Mouse (Mus musculus): ENCODE measurements around the gene Kcne3. TPM values are rescaled to one million over a fixed set of nuclear protein-coding genes. Genes with fewer than 3 reads are reported as not detected.

Kcne3 gene
- polyA plus RNA-seq, 1 experiment from 2014 or later = 19.7 TPM

GRCm38 (mm10) chr7:100227158-100227875 is 51.0 kb downstream of the Kcne3 start, which contains the start of gene Pgm2l1:
TSS of gene Pgm2l1 (plus strand) at chr7:100227394.
- DNase-seq (ENCODE audit: low spot score) = peak; percentile 97
- peak within 1 kb of the TSS; percentile 74 for H3K4me3 ChIP-seq
- 0 out of 2 replicates have a peak, but pooled peaks cover 5% of the 10 kb centered on the region for H3K27me3 ChIP-seq (replicated peaks; ENCODE audit: low read depth, poor library complexity, severe bottlenecking)
- peaks cover 18% of the 10 kb centered on the region for H3K4me1 ChIP-seq
- H3K36me3 ChIP-seq (replicated peaks) = no peaks in the 10 kb centered on the region
- H3K9me3 ChIP-seq = no peaks in the 10 kb centered on the region
- under 1% methylated on average over 72 of the region's 72 CpGs for WGBS
- H3K27ac ChIP-seq (replicated peaks) = peak within 1 kb of the TSS; percentile 90

- Histone ChIP-seq H3K4me3 (peak overlapping the region; percentile 74), H3K9me3 (no peaks in the 10 kb centered on the region), H3K4me1 (peaks cover 18% of the 10 kb centered on the region), H3K27me3 (replicated peaks; ENCODE audit: low read depth, poor library complexity, severe bottlenecking) (0 out of 2 replicates have a peak, but pooled peaks cover 5% of the 10 kb centered on the region), H3K27ac (replicated peaks) (peak overlapping the region; percentile 90), H3K36me3 (replicated peaks) (no peaks in the 10 kb centered on the region)
- WGBS = under 1% methylated on average over 23 of the region's 23 CpGs
- peak; percentile 50 for DNase-seq (ENCODE audit: low spot score)
Observed at GRCm38 (mm10) chr7:100227896-100228525, 51.7 kb downstream of the Kcne3 start.

- H3K27ac ChIP-seq (replicated peaks) = no peak overlapping the region
- 0 out of 2 replicates have a peak, but pooled peaks cover 5% of the 10 kb centered on the region for H3K27me3 ChIP-seq (replicated peaks; ENCODE audit: low read depth, poor library complexity, severe bottlenecking)
- no peaks in the 10 kb centered on the region for H3K9me3 ChIP-seq
- peaks cover 20% of the 10 kb centered on the region for H3K4me1 ChIP-seq
- no peaks in the 10 kb centered on the region for H3K36me3 ChIP-seq (replicated peaks)
- H3K4me3 ChIP-seq = peak overlapping the region; percentile 74
- DNase-seq (ENCODE audit: low spot score) = no peak
- 70% methylated on average over 3 of the region's 3 CpGs for WGBS
Observed at GRCm38 (mm10) chr7:100228957-100229356, 52.7 kb downstream of the Kcne3 start.

- no peak for DNase-seq (ENCODE audit: low spot score)
- WGBS = 91% methylated on average over 1 of the region's 1 CpGs
Observed at GRCm38 (mm10) chr7:100230646-100231045, 54.3 kb downstream of the Kcne3 start.

GRCm38 (mm10) chr7:100231661-100232060 is 55.4 kb downstream of the Kcne3 start:
- Histone ChIP-seq H3K4me1 (peaks cover 21% of the 10 kb centered on the region), H3K4me3 (no peak overlapping the region), H3K27me3 (replicated peaks; ENCODE audit: low read depth, poor library complexity, severe bottlenecking) (0 out of 2 replicates have a peak, but pooled peaks cover under 1% of the 10 kb centered on the region), H3K27ac (replicated peaks) (no peak overlapping the region), H3K36me3 (replicated peaks) (no peaks in the 10 kb centered on the region), H3K9me3 (no peaks in the 10 kb centered on the region)
- WGBS = 79% methylated on average over 1 of the region's 1 CpGs
- no peak for DNase-seq (ENCODE audit: low spot score)

More at GRCm38 (mm10) chr7:100230646-100231045, 54.3 kb downstream of the Kcne3 start:
- Histone ChIP-seq H3K9me3 (no peaks in the 10 kb centered on the region), H3K4me3 (no peak overlapping the region), H3K27me3 (replicated peaks; ENCODE audit: low read depth, poor library complexity, severe bottlenecking) (0 out of 2 replicates have a peak, but pooled peaks cover 5% of the 10 kb centered on the region), H3K4me1 (peaks cover 21% of the 10 kb centered on the region), H3K27ac (replicated peaks) (no peak overlapping the region), H3K36me3 (replicated peaks) (no peaks in the 10 kb centered on the region)

- no peak for DNase-seq (ENCODE audit: low spot score)
- H3K4me1 ChIP-seq = peaks cover 7% of the 10 kb centered on the region
- no peaks in the 10 kb centered on the region for H3K27me3 ChIP-seq (replicated peaks; ENCODE audit: low read depth, poor library complexity, severe bottlenecking)
- H3K9me3 ChIP-seq = no peaks in the 10 kb centered on the region
- no peak overlapping the region for H3K4me3 ChIP-seq
- no peak overlapping the region for H3K27ac ChIP-seq (replicated peaks)
- no peaks in the 10 kb centered on the region for H3K36me3 ChIP-seq (replicated peaks)
Observed at GRCm38 (mm10) chr7:100233681-100234080, 57.4 kb downstream of the Kcne3 start.

Other genes starting within 250 kb of the Kcne3 start
- gene Rnf169, start 196.1 kb upstream of the Kcne3 start, polyA plus RNA-seq (2016; fragmentation: Nextera tagmentation; extraction: Ambion mirVana) = 5.4 and 5.7 TPM in 2 replicates
- gene Chrdl2, start 170.3 kb upstream of the Kcne3 start, polyA plus RNA-seq (2016; fragmentation: Nextera tagmentation; extraction: Ambion mirVana) = 0.71 and 0.77 TPM in 2 replicates
- gene Pold3, start 54.9 kb upstream of the Kcne3 start, polyA plus RNA-seq (2016; fragmentation: Nextera tagmentation; extraction: Ambion mirVana) = 103 and 106 TPM in 2 replicates
- gene Lipt2, start 17.2 kb upstream of the Kcne3 start, polyA plus RNA-seq (2016; fragmentation: Nextera tagmentation; extraction: Ambion mirVana) = 27.0 and 28.3 TPM in 2 replicates
- gene Pgm2l1, start 50.9 kb downstream of the Kcne3 start, polyA plus RNA-seq (2016; fragmentation: Nextera tagmentation; extraction: Ambion mirVana) = 4.0 and 4.4 TPM in 2 replicates
- 1.6 and 2.3 TPM in 2 replicates for gene P4ha3, start 109.0 kb downstream of the Kcne3 start, polyA plus RNA-seq (2016; fragmentation: Nextera tagmentation; extraction: Ambion mirVana)
- 37.5 and 38.8 TPM in 2 replicates for gene C2cd3, start 195.7 kb downstream of the Kcne3 start, polyA plus RNA-seq (2016; fragmentation: Nextera tagmentation; extraction: Ambion mirVana)
- 83.0 and 88.8 TPM in 2 replicates for gene Ppme1, start 195.8 kb downstream of the Kcne3 start, polyA plus RNA-seq (2016; fragmentation: Nextera tagmentation; extraction: Ambion mirVana)